Mouse (Mus musculus): Measurements from ENCODE around the gene Paqr4.

DNA sequence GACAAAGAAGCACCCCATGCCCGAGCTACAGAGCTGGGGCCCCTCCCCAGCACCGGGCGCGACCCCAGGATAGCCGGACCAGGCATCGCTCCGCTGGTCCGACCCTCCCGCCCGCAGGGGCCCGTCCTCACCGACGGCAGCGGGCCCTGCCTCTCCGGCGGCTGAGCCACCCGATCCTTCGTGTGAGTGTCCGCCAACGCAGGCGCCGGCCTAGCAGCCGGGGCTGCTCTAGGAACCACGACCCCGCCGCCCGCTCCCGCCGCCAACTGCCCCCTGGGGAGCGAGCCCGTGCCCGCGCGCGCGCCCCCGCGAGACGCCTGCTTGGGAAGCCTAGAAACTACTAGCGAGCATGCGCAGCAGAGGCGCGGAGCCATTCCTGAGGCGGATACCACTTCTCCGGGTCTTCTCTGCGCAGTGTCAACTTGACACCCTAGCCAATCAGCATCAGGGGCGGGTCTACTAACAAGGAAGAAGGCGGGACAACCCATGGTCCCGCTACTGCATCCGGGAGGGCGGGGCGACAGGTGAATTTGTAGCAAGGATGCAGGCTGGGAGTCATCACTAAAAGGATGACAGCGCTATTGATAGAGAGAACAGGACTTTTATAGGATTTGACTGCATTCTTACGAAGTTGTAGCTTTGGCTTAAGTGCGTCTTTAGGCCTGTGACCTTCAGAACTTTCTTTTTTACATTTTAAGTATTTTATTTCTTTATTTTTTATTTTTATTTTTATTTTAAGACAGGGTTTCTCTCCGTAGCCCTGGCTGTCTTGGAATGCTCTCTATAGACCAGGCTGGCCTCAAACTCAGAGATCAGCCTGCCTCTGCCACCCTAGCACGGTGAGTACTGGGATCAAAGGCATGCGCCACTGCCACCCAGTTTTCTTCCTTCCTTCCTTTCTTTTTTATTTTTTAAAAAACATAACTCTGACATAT, 30.9 kb upstream of the Paqr4 start, which contains the start of gene Flywch1:
- TF ChIP-seq TAL1 (IDR thresholded peaks at IDR 0.05; ENCODE audit: low read length) (no peak), GATA1 (IDR thresholded peaks at IDR 0.05; ENCODE audit: low read length) (no peak)
